Mouse (Mus musculus) gastrocnemius, adult 2 months (tissue): ENCODE data around the gene Man1c1. TPM values are rescaled to one million over a fixed set of nuclear protein-coding genes. Genes with fewer than 3 reads are reported as not detected.

ENCODE experiments used
- DNase-seq: peaks from one replicate; pipeline ENCODE4 v3.0.0; 2022
- H3K27ac ChIP-seq: fragments of 200-600 bp; 2 replicates; pipeline ENCODE4 v1.8.1; 2022; ENCODE audit warnings: mild to moderate bottlenecking
- H3K4me3 ChIP-seq: fragments of 200-600 bp; 2 replicates; pipeline ENCODE4 v1.8.1; 2022; ENCODE audit warnings: mild to moderate bottlenecking, moderate library complexity
- CTCF ChIP-seq: fragments of 200-600 bp; IDR thresholded peaks from 2 replicates; pipeline ENCODE4 v1.8.1; 2022; ENCODE audit warnings: antibody characterized with exemption, mild to moderate bottlenecking, moderate library complexity
- intact Hi-C: fragments of 180-260 bp; cut with DNase I; formaldehyde crosslinking; loops from one replicate; pipeline ENCODE4 v1.15.1; 2025
- total RNA-seq, 2 experiments: library from RNA; stranded (reverse); gene quantifications; 2 replicates each; pipeline ENCODE4 v1.2.3; 2021

Man1c1 gene
- total RNA-seq, 2 experiments from 2014 or later, result 2.9 to 4.2 TPM

- TF ChIP-seq CTCF, result no peak
- no peak overlapping the region for H3K27ac ChIP-seq
- no peak for DNase-seq
- intact Hi-C loops, result no loop called here
- no peak overlapping the region for H3K4me3 ChIP-seq
Measured at GRCm38 (mm10) chr4:134638111-134638550, 66.0 kb downstream of the Man1c1 start.

GRCm38 (mm10) chr4:134636406-134636805 lies 67.7 kb downstream of the Man1c1 start:
- H3K27ac ChIP-seq, result peak overlapping the region; percentile 43; the same call in 1 of the 2 replicates
- no peak for TF ChIP-seq CTCF

DNA sequence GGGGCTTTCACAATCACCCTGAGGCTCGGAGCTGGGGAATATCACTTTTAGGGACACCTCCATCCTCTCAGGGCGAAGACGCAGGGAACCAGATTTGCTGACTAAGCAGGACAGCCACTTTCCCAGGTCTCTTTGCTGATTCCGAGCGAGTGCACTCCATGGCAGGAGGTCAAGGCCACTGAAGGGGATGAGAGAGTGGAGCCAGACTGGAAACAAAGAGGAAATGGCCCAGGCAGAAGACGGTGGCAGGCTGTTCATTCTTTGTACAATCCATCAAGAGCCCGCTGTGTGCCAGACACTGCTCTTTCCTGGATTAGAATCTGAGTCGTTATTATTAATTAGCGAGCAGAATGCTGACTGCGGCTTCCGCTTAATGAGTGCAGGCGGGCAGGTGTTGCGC lies 70.1 kb downstream of the Man1c1 start:
- no peak for TF ChIP-seq CTCF
- no peak for DNase-seq
- Histone ChIP-seq H3K4me3 (no peak overlapping the region), H3K27ac (peak overlapping the region; percentile 82)
- intact Hi-C loops, result no loop called here

More at GRCm38 (mm10) chr4:134636406-134636805, 67.7 kb downstream of the Man1c1 start:
- no peak for DNase-seq
- H3K4me3 ChIP-seq, result no peak overlapping the region
- intact Hi-C loops, result no loop called here

DNA sequence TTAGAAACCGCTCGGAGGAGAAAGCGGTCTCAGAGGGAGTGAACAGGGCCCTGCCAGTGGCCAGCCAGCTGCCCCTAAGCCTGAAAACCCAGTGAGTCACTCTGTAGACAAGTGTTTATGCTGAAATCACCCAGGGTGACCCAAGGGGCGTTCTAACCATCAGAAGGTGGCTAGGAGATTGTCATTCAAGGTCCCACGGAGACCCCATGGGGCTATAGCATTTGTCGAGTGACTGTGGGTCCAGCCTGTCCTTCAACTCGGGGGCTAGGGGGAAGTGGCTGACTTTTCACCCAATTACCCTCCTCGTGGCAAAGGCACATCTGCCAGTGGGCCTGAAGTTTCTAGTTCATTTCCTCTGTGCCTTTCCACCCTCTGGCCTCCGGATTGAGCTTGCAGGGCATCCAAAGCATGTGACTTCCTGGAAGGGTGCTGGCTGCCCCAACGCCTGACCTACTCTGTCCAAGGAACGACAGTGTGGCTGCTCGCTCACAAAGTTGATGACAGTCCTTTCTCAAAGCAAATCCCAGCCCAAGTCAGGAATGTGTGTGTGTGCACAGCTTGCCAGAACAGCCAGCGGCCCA lies 71.9 kb downstream of the Man1c1 start:
- no peak for TF ChIP-seq CTCF
- H3K4me3 ChIP-seq, result peak overlapping the region; percentile 19
- intact Hi-C loops, result no loop called here
- H3K27ac ChIP-seq, result peak overlapping the region; percentile 82
- DNase-seq, result peak; percentile 84

DNA sequence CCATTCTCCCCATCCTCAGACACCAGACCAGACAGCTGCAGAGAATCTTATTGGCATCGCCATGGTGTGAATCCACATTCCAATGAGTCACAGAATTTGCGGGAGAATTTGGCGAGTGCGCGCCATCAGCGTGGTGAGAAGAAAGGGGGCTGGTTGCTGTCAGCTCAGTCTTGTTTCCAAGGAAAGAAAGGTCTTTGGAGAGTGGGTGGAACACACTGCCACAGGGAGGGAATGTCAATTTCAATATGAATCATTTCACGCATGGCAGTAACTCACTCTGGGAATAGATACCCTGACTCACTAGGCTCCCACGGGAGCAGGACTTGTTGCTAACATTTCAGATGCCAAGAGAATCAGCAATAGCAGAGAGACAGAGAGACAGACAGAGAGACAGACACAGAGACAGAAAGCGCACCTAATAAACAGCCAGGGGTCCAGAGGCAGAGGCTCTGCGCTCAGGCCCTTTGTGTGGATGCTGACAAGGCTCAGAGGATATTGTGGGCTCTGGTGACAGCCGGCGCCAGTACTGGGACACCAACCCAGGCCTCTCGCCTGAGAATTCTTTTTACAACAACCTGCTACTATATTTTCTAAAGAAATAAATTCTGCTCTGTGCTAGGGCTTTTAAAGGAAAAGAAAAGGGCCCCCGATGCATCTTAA lies 72.5 kb downstream of the Man1c1 start:
- peak overlapping the region; percentile 19 for H3K4me3 ChIP-seq
- intact Hi-C loops, result no loop called here
- H3K27ac ChIP-seq, result peak overlapping the region; percentile 82
- TF ChIP-seq CTCF, result no peak
- peak; percentile 56 for DNase-seq

GRCm38 (mm10) chr4:134628575-134629384 lies 75.3 kb downstream of the Man1c1 start:
- intact Hi-C loops, result no loop called here
- TF ChIP-seq CTCF, result no peak
- DNase-seq, result peak; percentile 47
- Histone ChIP-seq H3K4me3 (no peak overlapping the region), H3K27ac (peak overlapping the region; percentile 57)

DNA sequence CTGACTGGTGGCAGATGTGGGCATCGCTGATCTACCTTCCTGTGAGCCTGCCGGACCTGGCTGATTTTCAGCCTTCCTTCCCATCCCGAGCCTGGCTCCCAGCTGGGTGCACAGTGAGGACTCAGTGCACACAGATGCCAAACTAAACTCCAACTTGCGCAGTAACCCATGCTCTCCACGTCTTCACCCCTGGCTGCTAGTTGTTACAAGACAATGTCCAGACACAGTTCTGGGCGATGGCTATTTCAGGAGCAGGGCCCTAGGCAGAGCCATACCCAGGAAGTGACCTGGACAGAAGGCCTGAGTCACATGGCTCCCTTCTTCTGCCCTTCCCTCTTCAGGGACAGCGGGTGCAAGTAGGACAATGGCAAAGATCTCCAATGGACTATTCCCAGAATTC lies 76.0 kb downstream of the Man1c1 start:
- DNase-seq, result no peak
- no peak for TF ChIP-seq CTCF
- Histone ChIP-seq H3K27ac (peak overlapping the region; percentile 57), H3K4me3 (no peak overlapping the region)
- intact Hi-C loops, result no loop called here

GRCm38 (mm10) chr4:134626883-134627282 lies 77.2 kb downstream of the Man1c1 start:
- TF ChIP-seq CTCF, result no peak

GRCm38 (mm10) chr4:134626350-134626749 lies 77.7 kb downstream of the Man1c1 start:
- peak; percentile 40 for DNase-seq
- Histone ChIP-seq H3K27ac (peak overlapping the region; percentile 17), H3K4me3 (no peak overlapping the region)
- intact Hi-C loops, result no loop called here
- no peak for TF ChIP-seq CTCF

More at GRCm38 (mm10) chr4:134626883-134627282, 77.2 kb downstream of the Man1c1 start:
- Histone ChIP-seq H3K27ac (peak overlapping the region; percentile 17), H3K4me3 (no peak overlapping the region)
- intact Hi-C loops, result no loop called here
- no peak for DNase-seq

- DNase-seq, result peak; percentile 87
- no peak overlapping the region for H3K4me3 ChIP-seq
- H3K27ac ChIP-seq, result peak overlapping the region; percentile 66
- intact Hi-C loops, result no loop called here
- no peak for TF ChIP-seq CTCF
Measured at GRCm38 (mm10) chr4:134624109-134624862, 79.8 kb downstream of the Man1c1 start.

GRCm38 (mm10) chr4:134621695-134622094 lies 82.4 kb downstream of the Man1c1 start:
- TF ChIP-seq CTCF, result no peak
- Histone ChIP-seq H3K4me3 (no peak overlapping the region), H3K27ac (no peak overlapping the region)
- intact Hi-C loops, result no loop called here
- DNase-seq, result no peak

DNA sequence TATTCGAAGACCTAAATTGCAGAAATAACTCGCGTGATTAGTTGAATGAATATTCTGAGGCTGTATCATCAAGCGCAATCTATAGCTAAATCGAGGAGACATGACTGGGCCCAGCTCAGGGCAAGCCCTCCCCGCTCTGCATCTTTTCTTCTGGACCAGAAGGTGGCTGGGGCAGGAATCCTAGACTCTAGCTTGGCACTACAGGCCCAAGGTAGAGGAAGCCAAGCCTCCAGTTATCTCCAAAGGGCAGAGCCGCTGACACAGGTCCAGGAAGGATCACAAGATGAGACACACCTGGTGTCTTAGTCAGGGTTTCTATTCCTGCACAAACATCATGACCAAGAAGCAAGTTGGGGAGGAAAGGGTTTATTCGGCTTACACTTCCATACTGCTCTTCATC lies 83.8 kb downstream of the Man1c1 start:
- DNase-seq, result no peak
- intact Hi-C loops, result no loop called here
- no peak for TF ChIP-seq CTCF
- Histone ChIP-seq H3K4me3 (no peak overlapping the region), H3K27ac (no peak overlapping the region)

DNA sequence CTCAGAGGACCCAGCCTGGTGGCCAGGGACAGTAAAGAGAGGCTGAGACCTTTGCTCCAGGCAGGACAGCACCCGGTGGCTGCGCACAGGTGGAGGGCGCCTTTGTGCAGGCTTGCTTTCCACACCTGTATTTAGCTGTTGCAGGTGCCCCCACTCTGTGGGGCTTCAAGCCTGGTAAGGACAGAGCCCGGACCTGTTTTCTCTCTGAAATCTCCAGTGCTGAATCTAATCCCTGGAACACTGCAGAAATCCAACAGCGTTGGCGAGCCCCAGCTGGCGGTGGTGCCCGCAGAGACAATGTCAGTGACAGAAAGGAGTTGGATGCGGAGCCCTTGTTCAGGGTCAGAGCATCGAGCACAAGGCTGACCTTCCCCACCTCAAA lies 84.6 kb downstream of the Man1c1 start:
- TF ChIP-seq CTCF, result no peak
- peak overlapping the region; percentile 24; the same call in 1 of the 2 replicates for H3K27ac ChIP-seq
- intact Hi-C loops, result no loop called here
- no peak overlapping the region for H3K4me3 ChIP-seq
- no peak for DNase-seq
